Mouse (Mus musculus): ENCODE results near the gene Scyl2. TPM values are rescaled to one million over a fixed set of nuclear protein-coding genes. Genes with fewer than 3 reads are reported as not detected.
A peak's percentile ranks its signal among the peaks of the same experiment; 100 is the strongest.

The Scyl2 gene
- polyA plus RNA-seq, 1 experiment from 2014 or later = 12.7 TPM

GRCm38 (mm10) chr10:89633736-89634426, 52.2 kb downstream of the Scyl2 start:
- peaks cover 8% of the 10 kb centered on the region; the same call in 1 of the 2 replicates for H3K36me3 ChIP-seq (ENCODE audit: control insufficient read depth, insufficient read depth, low read length)
- H3K27ac ChIP-seq (replicated peaks; ENCODE audit: low read depth, low read length) = no peak overlapping the region
- WGBS = 88% methylated on average over 7 of the region's 7 CpGs
- ATAC-seq (ENCODE audit: low read depth) (no peak), DNase-seq (ENCODE audit: low spot score) (no peak)
- H3K4me2 ChIP-seq (ENCODE audit: low read depth, low read length) = no peak overlapping the region
- H3K4me3 ChIP-seq (ENCODE audit: low read depth, low read length) = no peak overlapping the region
- H3K27me3 ChIP-seq (replicated peaks; ENCODE audit: control insufficient read depth, insufficient read depth, low read length) = no peaks in the 10 kb centered on the region
- H3K9me3 ChIP-seq (ENCODE audit: control insufficient read depth, low read length) = no peaks in the 10 kb centered on the region
- no peak overlapping the region for H3K9ac ChIP-seq (ENCODE audit: low read depth, low read length)
- H3K4me1 ChIP-seq (ENCODE audit: control insufficient read depth, insufficient read depth, low read length) = no peaks in the 10 kb centered on the region

DNA sequence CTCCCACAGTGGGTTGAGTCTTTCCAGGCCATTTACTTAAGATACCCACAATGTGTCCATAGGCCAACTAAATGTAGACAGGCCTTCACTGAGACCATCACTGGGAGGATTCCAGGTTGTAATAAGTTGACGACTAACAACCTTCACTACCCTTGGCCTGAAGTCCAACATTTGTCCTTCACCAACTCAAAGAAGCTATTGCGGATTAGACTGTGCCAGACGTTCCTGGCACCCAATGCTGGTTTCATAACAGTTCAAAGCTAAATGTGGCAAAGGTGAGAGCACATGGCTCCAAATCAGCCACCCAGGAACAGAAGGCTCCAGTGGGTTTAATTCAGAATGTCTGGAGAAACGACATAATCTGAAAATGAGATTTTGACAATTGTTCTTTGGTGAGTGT, 53.0 kb downstream of the Scyl2 start:
- no peak overlapping the region for H3K9ac ChIP-seq (ENCODE audit: low read depth, low read length)
- WGBS = 92% methylated on average over 4 of the region's 4 CpGs
- no peak for ATAC-seq (ENCODE audit: low read depth)
- no peak overlapping the region for H3K4me3 ChIP-seq (ENCODE audit: low read depth, low read length)
- no peaks in the 10 kb centered on the region for H3K27me3 ChIP-seq (replicated peaks; ENCODE audit: control insufficient read depth, insufficient read depth, low read length)
- H3K27ac ChIP-seq (replicated peaks; ENCODE audit: low read depth, low read length) = no peak overlapping the region
- H3K4me1 ChIP-seq (ENCODE audit: control insufficient read depth, insufficient read depth, low read length) = no peaks in the 10 kb centered on the region
- H3K36me3 ChIP-seq (ENCODE audit: control insufficient read depth, insufficient read depth, low read length) = 0 out of 2 replicates have a peak, but pooled peaks cover under 1% of the 10 kb centered on the region
- no peaks in the 10 kb centered on the region for H3K9me3 ChIP-seq (ENCODE audit: control insufficient read depth, low read length)
- no peak overlapping the region for H3K4me2 ChIP-seq (ENCODE audit: low read depth, low read length)
- DNase-seq (ENCODE audit: low spot score) = no peak

DNA sequence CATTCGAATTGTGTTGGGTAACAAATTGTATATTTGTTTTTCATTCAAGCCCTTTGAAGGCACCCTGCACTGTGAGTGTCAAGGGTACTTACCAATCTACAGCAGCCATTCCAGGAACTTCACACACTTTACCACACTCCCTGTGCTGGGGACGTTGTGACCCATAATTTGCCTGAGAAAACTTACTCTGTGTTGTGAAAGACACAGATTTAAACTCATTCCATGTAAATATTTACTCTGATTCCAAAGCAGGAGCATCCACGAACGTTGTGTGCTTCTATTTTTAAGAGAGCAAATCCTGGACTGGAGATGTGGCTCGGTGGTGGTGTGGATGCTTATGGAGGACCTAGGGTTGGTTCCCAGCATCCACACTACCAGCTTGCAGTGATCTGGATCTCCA, 54.3 kb downstream of the Scyl2 start:
- no peaks in the 10 kb centered on the region for H3K4me1 ChIP-seq (ENCODE audit: control insufficient read depth, insufficient read depth, low read length)
- no peaks in the 10 kb centered on the region for H3K36me3 ChIP-seq (ENCODE audit: control insufficient read depth, insufficient read depth, low read length)
- H3K9me3 ChIP-seq (ENCODE audit: control insufficient read depth, low read length) = no peaks in the 10 kb centered on the region
- no peak for DNase-seq (ENCODE audit: low spot score)
- WGBS = 64% methylated on average over 5 of the region's 5 CpGs
- H3K9ac ChIP-seq (ENCODE audit: low read depth, low read length) = no peak overlapping the region
- H3K27ac ChIP-seq (replicated peaks; ENCODE audit: low read depth, low read length) = no peak overlapping the region
- no peak for ATAC-seq (ENCODE audit: low read depth)
- H3K27me3 ChIP-seq (replicated peaks; ENCODE audit: control insufficient read depth, insufficient read depth, low read length) = no peaks in the 10 kb centered on the region
- no peak overlapping the region for H3K4me2 ChIP-seq (ENCODE audit: low read depth, low read length)
- no peak overlapping the region for H3K4me3 ChIP-seq (ENCODE audit: low read depth, low read length)

GRCm38 (mm10) chr10:89630564-89630963, 55.5 kb downstream of the Scyl2 start:
- Histone ChIP-seq H3K27ac (replicated peaks; ENCODE audit: low read depth, low read length) (no peak overlapping the region), H3K4me1 (ENCODE audit: control insufficient read depth, insufficient read depth, low read length) (no peaks in the 10 kb centered on the region), H3K4me2 (ENCODE audit: low read depth, low read length) (no peak overlapping the region), H3K9ac (ENCODE audit: low read depth, low read length) (no peak overlapping the region), H3K27me3 (replicated peaks; ENCODE audit: control insufficient read depth, insufficient read depth, low read length) (no peaks in the 10 kb centered on the region), H3K36me3 (ENCODE audit: control insufficient read depth, insufficient read depth, low read length) (no peaks in the 10 kb centered on the region), H3K9me3 (ENCODE audit: control insufficient read depth, low read length) (no peaks in the 10 kb centered on the region), H3K4me3 (ENCODE audit: low read depth, low read length) (no peak overlapping the region)
- ATAC-seq (ENCODE audit: low read depth) (peak; percentile 18; the same call in 1 of the 2 replicates), DNase-seq (ENCODE audit: low spot score) (no peak)
- 100% methylated on average over 1 of the region's 1 CpGs for WGBS

DNA sequence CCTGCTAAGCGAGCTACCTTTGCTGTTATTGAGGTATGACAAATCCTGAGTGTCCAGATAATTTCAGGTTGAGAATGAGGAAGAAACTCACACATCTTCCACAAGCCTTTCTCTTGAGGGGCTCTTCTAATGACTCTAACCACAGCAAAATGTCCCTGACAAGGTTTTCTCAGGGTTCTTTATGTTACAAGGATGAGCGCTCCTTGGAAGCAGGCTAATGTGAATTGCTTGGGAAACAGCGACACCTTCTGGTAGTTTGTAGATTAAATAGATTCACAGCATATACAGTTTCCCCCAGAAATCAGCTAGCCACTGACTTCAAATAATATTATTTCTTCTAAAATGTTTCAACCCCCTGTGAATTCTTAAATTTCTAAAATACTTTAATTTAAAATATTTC, 56.0 kb downstream of the Scyl2 start:
- H3K4me3 ChIP-seq (ENCODE audit: low read depth, low read length) = no peak overlapping the region
- H3K9ac ChIP-seq (ENCODE audit: low read depth, low read length) = no peak overlapping the region
- H3K9me3 ChIP-seq (ENCODE audit: control insufficient read depth, low read length) = no peaks in the 10 kb centered on the region
- no peaks in the 10 kb centered on the region for H3K4me1 ChIP-seq (ENCODE audit: control insufficient read depth, insufficient read depth, low read length)
- H3K27me3 ChIP-seq (replicated peaks; ENCODE audit: control insufficient read depth, insufficient read depth, low read length) = no peaks in the 10 kb centered on the region
- peak; percentile 65; the same call in 1 of the 2 replicates for ATAC-seq (ENCODE audit: low read depth)
- H3K36me3 ChIP-seq (ENCODE audit: control insufficient read depth, insufficient read depth, low read length) = no peaks in the 10 kb centered on the region
- H3K27ac ChIP-seq (replicated peaks; ENCODE audit: low read depth, low read length) = no peak overlapping the region
- WGBS = 26% methylated on average over 3 of the region's 3 CpGs
- peak; percentile 86 for DNase-seq (ENCODE audit: low spot score)
- H3K4me2 ChIP-seq (ENCODE audit: low read depth, low read length) = no peak overlapping the region

- DNase-seq (ENCODE audit: low spot score) (no peak), ATAC-seq (ENCODE audit: low read depth) (no peak)
- Histone ChIP-seq H3K9ac (ENCODE audit: low read depth, low read length) (no peak overlapping the region), H3K9me3 (ENCODE audit: control insufficient read depth, low read length) (no peaks in the 10 kb centered on the region), H3K4me2 (ENCODE audit: low read depth, low read length) (no peak overlapping the region), H3K36me3 (ENCODE audit: control insufficient read depth, insufficient read depth, low read length) (no peaks in the 10 kb centered on the region), H3K4me3 (ENCODE audit: low read depth, low read length) (no peak overlapping the region), H3K4me1 (ENCODE audit: control insufficient read depth, insufficient read depth, low read length) (no peaks in the 10 kb centered on the region), H3K27me3 (replicated peaks; ENCODE audit: control insufficient read depth, insufficient read depth, low read length) (no peaks in the 10 kb centered on the region), H3K27ac (replicated peaks; ENCODE audit: low read depth, low read length) (no peak overlapping the region)
- WGBS = 82% methylated on average over 2 of the region's 2 CpGs
Measured at GRCm38 (mm10) chr10:89626714-89627113, 59.4 kb downstream of the Scyl2 start.

GRCm38 (mm10) chr10:89624196-89624595, 61.9 kb downstream of the Scyl2 start:
- H3K36me3 ChIP-seq (ENCODE audit: control insufficient read depth, insufficient read depth, low read length) = no peaks in the 10 kb centered on the region
- H3K9me3 ChIP-seq (ENCODE audit: control insufficient read depth, low read length) = no peaks in the 10 kb centered on the region
- H3K27me3 ChIP-seq (replicated peaks; ENCODE audit: control insufficient read depth, insufficient read depth, low read length) = no peaks in the 10 kb centered on the region
- 92% methylated on average over 2 of the region's 2 CpGs for WGBS
- ATAC-seq (ENCODE audit: low read depth) (no peak), DNase-seq (ENCODE audit: low spot score) (no peak)
- no peak overlapping the region for H3K4me3 ChIP-seq (ENCODE audit: low read depth, low read length)
- no peak overlapping the region for H3K4me2 ChIP-seq (ENCODE audit: low read depth, low read length)
- no peaks in the 10 kb centered on the region for H3K4me1 ChIP-seq (ENCODE audit: control insufficient read depth, insufficient read depth, low read length)
- no peak overlapping the region for H3K27ac ChIP-seq (replicated peaks; ENCODE audit: low read depth, low read length)
- H3K9ac ChIP-seq (ENCODE audit: low read depth, low read length) = no peak overlapping the region

- Histone ChIP-seq H3K4me1 (ENCODE audit: control insufficient read depth, insufficient read depth, low read length) (no peaks in the 10 kb centered on the region), H3K4me2 (ENCODE audit: low read depth, low read length) (no peak within 1 kb of the TSS), H3K27me3 (replicated peaks; ENCODE audit: control insufficient read depth, insufficient read depth, low read length) (no peaks in the 10 kb centered on the region), H3K9me3 (ENCODE audit: control insufficient read depth, low read length) (no peaks in the 10 kb centered on the region), H3K27ac (replicated peaks; ENCODE audit: low read depth, low read length) (no peak within 1 kb of the TSS), H3K9ac (ENCODE audit: low read depth, low read length) (no peak within 1 kb of the TSS), H3K4me3 (ENCODE audit: low read depth, low read length) (no peak within 1 kb of the TSS), H3K36me3 (ENCODE audit: control insufficient read depth, insufficient read depth, low read length) (no peaks in the 10 kb centered on the region)
- WGBS = 27% methylated on average over 7 of the region's 7 CpGs
- no peak for ATAC-seq (ENCODE audit: low read depth)
- DNase-seq (ENCODE audit: low spot score) = no peak
Measured at GRCm38 (mm10) chr10:89621129-89621528, 65.0 kb downstream of the Scyl2 start, which contains the start of gene Slc17a8. Slc17a8 (minus strand) TSS chr10:89621253.

- Histone ChIP-seq H3K4me3 (ENCODE audit: low read depth, low read length) (no peak overlapping the region), H3K9me3 (ENCODE audit: control insufficient read depth, low read length) (no peaks in the 10 kb centered on the region), H3K4me2 (ENCODE audit: low read depth, low read length) (no peak overlapping the region), H3K36me3 (ENCODE audit: control insufficient read depth, insufficient read depth, low read length) (no peaks in the 10 kb centered on the region), H3K9ac (ENCODE audit: low read depth, low read length) (no peak overlapping the region), H3K27ac (replicated peaks; ENCODE audit: low read depth, low read length) (no peak overlapping the region), H3K4me1 (ENCODE audit: control insufficient read depth, insufficient read depth, low read length) (no peaks in the 10 kb centered on the region), H3K27me3 (replicated peaks; ENCODE audit: control insufficient read depth, insufficient read depth, low read length) (no peaks in the 10 kb centered on the region)
- no peak for DNase-seq (ENCODE audit: low spot score)
- 65% methylated on average over 5 of the region's 5 CpGs for WGBS
- no peak for ATAC-seq (ENCODE audit: low read depth)
Measured at GRCm38 (mm10) chr10:89599311-89599710, 86.8 kb downstream of the Scyl2 start.

All from embryonic facial prominence, embryonic 14.5 days (tissue).